ENCODE assay signal across 9 mouse cellular contexts in the genomic region with DNA sequence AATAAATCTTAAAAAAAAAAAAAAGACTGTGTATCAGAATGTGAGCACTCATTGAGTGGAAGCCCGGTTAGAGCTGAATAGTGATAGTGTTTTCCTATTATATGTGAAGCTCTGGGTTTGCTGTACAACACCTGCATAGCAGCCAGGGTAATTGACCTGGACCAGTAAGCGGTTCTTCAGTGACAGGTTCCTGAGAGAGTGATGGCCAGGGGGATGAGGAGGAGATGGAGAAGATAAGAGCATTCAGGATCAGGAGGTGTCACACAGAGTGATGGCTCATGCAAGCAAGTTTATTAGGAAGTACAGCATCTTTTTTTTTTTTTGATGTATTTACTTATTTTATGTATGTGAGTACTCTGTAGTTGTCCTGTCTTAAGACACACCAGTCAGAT. TPM values are rescaled to one million over a fixed set of nuclear protein-coding genes. Genes with fewer than 3 reads are reported as not detected.
A peak's percentile ranks its signal among the peaks of the same experiment; 100 is the strongest.
DNase-seq lines count a peak whose midpoint lies in the region; ATAC-seq lines count a peak whose summit lies in the region.
"Had no signal": no experiment of that assay in that cellular context is flagged by ENCODE, and none has a peak within 500 bp of the region (broad histone marks: within the 10 kb centered on the region; RNA-seq: fewer than 3 reads in every experiment).

No protein-coding gene starts in this region.

- DNase-seq in forebrain, embryonic 10.5 days (ENCODE audit: extremely low spot score, low spot score) = no peak
- no peak for DNase-seq in B cell, adult 2 months
- DNase-seq: spleen, adult 18-20 months had no signal

- WGBS in forebrain, embryonic 10.5 days = 80% methylated on average over 2 of the region's 2 CpGs
- WGBS in limb, embryonic 12.5 days = 69% methylated on average over 2 of the region's 2 CpGs
- 64% methylated on average over 2 of the region's 2 CpGs for WGBS in stomach, embryonic 16.5 days

- H3K9me3 ChIP-seq in megakaryocyte, embryonic 14.5 days = no peaks in the 10 kb centered on the region
- H3K9me3 ChIP-seq in forebrain, embryonic 10.5 days = no peaks in the 10 kb centered on the region
- no peaks in the 10 kb centered on the region for H3K9me3 ChIP-seq in limb, embryonic 12.5 days
- no peaks in the 10 kb centered on the region for H3K9me3 ChIP-seq in stomach, embryonic 16.5 days (replicated peaks; ENCODE audit: control insufficient read depth, low read length)

- peak overlapping the region; percentile 91; the same call in 1 of the 2 replicates for H3K9ac ChIP-seq in limb, embryonic 12.5 days (replicated peaks)
- peak overlapping the region; percentile 52 for H3K9ac ChIP-seq in stomach, embryonic 16.5 days (ENCODE audit: low read length)

- peaks cover 29% of the 10 kb centered on the region for H3K36me3 ChIP-seq in megakaryocyte, embryonic 14.5 days (replicated peaks; ENCODE audit: low read length)
- peaks cover 33% of the 10 kb centered on the region for H3K36me3 ChIP-seq in forebrain, embryonic 10.5 days (replicated peaks)
- peaks cover 30% of the 10 kb centered on the region for H3K36me3 ChIP-seq in limb, embryonic 12.5 days
- peaks cover 4% of the 10 kb centered on the region; the same call in 1 of the 2 replicates for H3K36me3 ChIP-seq in stomach, embryonic 16.5 days (ENCODE audit: control insufficient read depth, insufficient read depth, low read length)

- H3K4me3 ChIP-seq in megakaryocyte, embryonic 14.5 days (replicated peaks) = peak overlapping the region; percentile 78
- H3K4me3 ChIP-seq in forebrain, embryonic 10.5 days = peak overlapping the region; percentile 82
- peak overlapping the region; percentile 81 for H3K4me3 ChIP-seq in limb, embryonic 12.5 days (replicated peaks)
- H3K4me3 ChIP-seq in stomach, embryonic 16.5 days (replicated peaks; ENCODE audit: low read length) = peak overlapping the region; percentile 78

- H3K27me3 ChIP-seq in megakaryocyte, embryonic 14.5 days (replicated peaks) = no peaks in the 10 kb centered on the region
- peaks cover 23% of the 10 kb centered on the region for H3K27me3 ChIP-seq in forebrain, embryonic 10.5 days (ENCODE audit: poor library complexity, severe bottlenecking)
- peaks cover 23% of the 10 kb centered on the region for H3K27me3 ChIP-seq in limb, embryonic 12.5 days
- peaks cover 6% of the 10 kb centered on the region for H3K27me3 ChIP-seq in stomach, embryonic 16.5 days (ENCODE audit: control insufficient read depth, insufficient read depth, low read length)

- H3K4me2 ChIP-seq in limb, embryonic 12.5 days = peak overlapping the region; percentile 92
- H3K4me2 ChIP-seq in stomach, embryonic 16.5 days (ENCODE audit: low read depth, low read length) = peak overlapping the region; percentile 90

- peaks cover 29% of the 10 kb centered on the region for H3K4me1 ChIP-seq in megakaryocyte, embryonic 14.5 days
- H3K4me1 ChIP-seq in forebrain, embryonic 10.5 days = peaks cover 28% of the 10 kb centered on the region
- peaks cover 16% of the 10 kb centered on the region for H3K4me1 ChIP-seq in limb, embryonic 12.5 days (replicated peaks)
- H3K4me1 ChIP-seq in stomach, embryonic 16.5 days (ENCODE audit: control insufficient read depth, insufficient read depth, low read length) = peaks cover 8% of the 10 kb centered on the region; the same call in 1 of the 2 replicates

- no peak for ATAC-seq in megakaryocyte, adult 5-6 weeks (ENCODE audit: poor library complexity, severe bottlenecking)
- ATAC-seq in limb, embryonic 12.5 days (ENCODE audit: insufficient number of reproducible peaks, insufficient read depth, low FRiP score, low TSS enrichment, low read depth) = no peak
- ATAC-seq in stomach, embryonic 16.5 days (ENCODE audit: insufficient read depth, low FRiP score) = no peak
- no peak for ATAC-seq in inflammation-experienced regulatory T-cells, adult 6 months

- no peak overlapping the region for H3K27ac ChIP-seq in forebrain, embryonic 10.5 days
- no peak overlapping the region for H3K27ac ChIP-seq in limb, embryonic 12.5 days
- H3K27ac ChIP-seq in stomach, embryonic 16.5 days (ENCODE audit: low read length) = no peak overlapping the region

RNA-seq across cellular contexts. Expression of a gene that starts 1.0 kb away (rescaled TPM):
- polyA plus RNA-seq in megakaryocyte, embryonic 14.5 days (2012; ENCODE audit: insufficient read depth, low replicate concordance) = 2.6 and 5.1 TPM in 2 replicates
- 32.1 and 44.4 TPM in 2 replicates for total RNA-seq in megakaryocyte, adult 5-6 weeks (2015)
- total RNA-seq in megakaryocyte, adult 5-6 weeks (2017) = 21.7 and 23.2 TPM in 2 replicates
- polyA plus RNA-seq in forebrain, embryonic 10.5 days (2016; fragmentation: Nextera tagmentation; extraction: Ambion mirVana) = 52.2 and 60.3 TPM in 2 replicates
- 45.2 and 47.7 TPM in 2 replicates for polyA plus RNA-seq in limb, embryonic 12.5 days (2016; fragmentation: Nextera tagmentation; extraction: Ambion mirVana)
- polyA plus RNA-seq in stomach, embryonic 16.5 days (2015; fragmentation: Nextera tagmentation; extraction: Ambion mirVana) = 18.8 and 21.9 TPM in 2 replicates
- 10 to 100 TPM in 1 of 3 experiments, 1 to 10 TPM in 2; 4.2 to 16.9 (median 6.5) TPM for polyA plus RNA-seq in inflammation-experienced regulatory T-cells, adult 6 months (2017; shearing (Covaris generic))

RNA-seq across cellular contexts. Expression of a gene that starts 1.1 kb away (rescaled TPM):
- 7.5 and 57.5 TPM in 2 replicates for polyA plus RNA-seq in megakaryocyte, embryonic 14.5 days (2012; ENCODE audit: insufficient read depth, low replicate concordance)
- 3.0 and 5.2 TPM in 2 replicates for total RNA-seq in megakaryocyte, adult 5-6 weeks (2015)
- total RNA-seq in megakaryocyte, adult 5-6 weeks (2017) = 5.0 and 8.6 TPM in 2 replicates
- polyA plus RNA-seq in forebrain, embryonic 10.5 days (2016; fragmentation: Nextera tagmentation; extraction: Ambion mirVana) = 15.3 and 15.6 TPM in 2 replicates
- polyA plus RNA-seq in limb, embryonic 12.5 days (2016; fragmentation: Nextera tagmentation; extraction: Ambion mirVana) = 9.7 and 11.0 TPM in 2 replicates
- polyA plus RNA-seq in stomach, embryonic 16.5 days (2015; fragmentation: Nextera tagmentation; extraction: Ambion mirVana) = 7.9 and 9.0 TPM in 2 replicates
- polyA plus RNA-seq in inflammation-experienced regulatory T-cells, adult 6 months (2017; shearing (Covaris generic)) = 1 to 10 TPM; 2.7 to 4.2 (median 3.1) TPM

RNA-seq across cellular contexts. Expression of a gene that starts 17.4 kb away (rescaled TPM):
- 0.82 and 2.8 TPM in 2 replicates for polyA plus RNA-seq in megakaryocyte, embryonic 14.5 days (2012; ENCODE audit: insufficient read depth, low replicate concordance)
- 28.3 and 29.8 TPM in 2 replicates for total RNA-seq in megakaryocyte, adult 5-6 weeks (2015)
- total RNA-seq in megakaryocyte, adult 5-6 weeks (2017) = 19.4 and 23.4 TPM in 2 replicates
- 102 and 105 TPM in 2 replicates for polyA plus RNA-seq in forebrain, embryonic 10.5 days (2016; fragmentation: Nextera tagmentation; extraction: Ambion mirVana)
- 87.7 and 88.1 TPM in 2 replicates for polyA plus RNA-seq in limb, embryonic 12.5 days (2016; fragmentation: Nextera tagmentation; extraction: Ambion mirVana)
- polyA plus RNA-seq in stomach, embryonic 16.5 days (2015; fragmentation: Nextera tagmentation; extraction: Ambion mirVana) = 45.0 and 46.3 TPM in 2 replicates
- 10 to 100 TPM; 20.3 to 32.8 (median 29.9) TPM for polyA plus RNA-seq in inflammation-experienced regulatory T-cells, adult 6 months (2017; shearing (Covaris generic))

RNA-seq across cellular contexts. Expression of a gene that starts 55.9 kb away (rescaled TPM):
- polyA plus RNA-seq in megakaryocyte, embryonic 14.5 days (2012; ENCODE audit: insufficient read depth, low replicate concordance) = 1.1 TPM in 1 of 2 replicates, not detected in the other
- total RNA-seq in megakaryocyte, adult 5-6 weeks (2015) = not detected in 2 replicates
- 0.11 TPM in 1 of 2 replicates, not detected in the other for total RNA-seq in megakaryocyte, adult 5-6 weeks (2017)
- 0.49 and 0.74 TPM in 2 replicates for polyA plus RNA-seq in forebrain, embryonic 10.5 days (2016; fragmentation: Nextera tagmentation; extraction: Ambion mirVana)
- polyA plus RNA-seq in limb, embryonic 12.5 days (2016; fragmentation: Nextera tagmentation; extraction: Ambion mirVana) = 0.74 and 1.1 TPM in 2 replicates
- 0.72 TPM in 2 replicates for polyA plus RNA-seq in stomach, embryonic 16.5 days (2015; fragmentation: Nextera tagmentation; extraction: Ambion mirVana)
- polyA plus RNA-seq in inflammation-experienced regulatory T-cells, adult 6 months (2017; shearing (Covaris generic)) = not detected
- total RNA-seq: left cerebral cortex, postnatal 36 days had no signal

RNA-seq across cellular contexts. Expression of a gene that starts 56.3 kb away (rescaled TPM):
- 0.32 and 3.0 TPM in 2 replicates for polyA plus RNA-seq in megakaryocyte, embryonic 14.5 days (2012; ENCODE audit: insufficient read depth, low replicate concordance)
- total RNA-seq in megakaryocyte, adult 5-6 weeks (2015) = 59.7 and 62.4 TPM in 2 replicates
- total RNA-seq in megakaryocyte, adult 5-6 weeks (2017) = 86.8 and 106 TPM in 2 replicates
- polyA plus RNA-seq in forebrain, embryonic 10.5 days (2016; fragmentation: Nextera tagmentation; extraction: Ambion mirVana) = 28.5 and 30.2 TPM in 2 replicates
- 41.3 and 43.2 TPM in 2 replicates for polyA plus RNA-seq in limb, embryonic 12.5 days (2016; fragmentation: Nextera tagmentation; extraction: Ambion mirVana)
- polyA plus RNA-seq in stomach, embryonic 16.5 days (2015; fragmentation: Nextera tagmentation; extraction: Ambion mirVana) = 19.6 and 23.9 TPM in 2 replicates
- polyA plus RNA-seq in inflammation-experienced regulatory T-cells, adult 6 months (2017; shearing (Covaris generic)) = 10 to 100 TPM; 15.5 to 19.4 (median 16.0) TPM
